Mouse (Mus musculus) limb, embryonic 14.5 days (tissue): ENCODE measurements around the gene Slc39a2. TPM values are rescaled to one million over a fixed set of nuclear protein-coding genes. Genes with fewer than 3 reads are reported as not detected.

Experiments
- ATAC-seq: fragments of 200-750 bp; cut with Nextera tagmentation; 2 replicates; pipeline ENCODE4 v1.8.0; 2017; ENCODE audit warnings: low read depth, moderate number of reproducible peaks, moderate TSS enrichment; ENCODE audit not compliant: low FRiP score
- DNase-seq: peaks from one replicate; pipeline ENCODE4 v3.0.0-alpha.2; 2015; ENCODE audit warnings: low spot score
- H3K27ac ChIP-seq: fragments of 300-500 bp; sonication (generic); replicated peaks from 2 replicates; pipeline ENCODE4 v1.5.1; 2014; ENCODE audit warnings: low read depth, mild to moderate bottlenecking, low read length, moderate library complexity, mixed read lengths
- H3K27me3 ChIP-seq: fragments of 300-500 bp; sonication (generic); 2 replicates; pipeline ENCODE4 v1.6.1; 2014; ENCODE audit warnings: low read length, mixed read lengths; ENCODE audit not compliant: control insufficient read depth, insufficient read depth
- H3K36me3 ChIP-seq: fragments of 300-500 bp; sonication (generic); 2 replicates; pipeline ENCODE4 v1.6.1; 2014; ENCODE audit warnings: mild to moderate bottlenecking, low read length, moderate library complexity, mixed read lengths; ENCODE audit not compliant: control insufficient read depth, insufficient read depth
- H3K4me1 ChIP-seq: fragments of 300-500 bp; sonication (generic); 2 replicates; pipeline ENCODE4 v1.6.1; 2014; ENCODE audit warnings: antibody characterized with exemption, low read length, mixed read lengths; ENCODE audit not compliant: control insufficient read depth, insufficient read depth
- H3K4me2 ChIP-seq: fragments of 300-500 bp; sonication (generic); replicated peaks from 2 replicates; pipeline ENCODE4 v1.6.1; 2014; ENCODE audit warnings: low read depth, mild to moderate bottlenecking, low read length, moderate library complexity; ENCODE audit not compliant: severe bottlenecking
- H3K4me3 ChIP-seq: fragments of 300-500 bp; sonication (generic); replicated peaks from 2 replicates; pipeline ENCODE4 v1.5.1; 2014; ENCODE audit warnings: low read length
- H3K9ac ChIP-seq: fragments of 300-500 bp; sonication (generic); 2 replicates; pipeline ENCODE4 v1.6.1; 2014; ENCODE audit warnings: mild to moderate bottlenecking, low read depth, low read length, moderate library complexity; ENCODE audit not compliant: severe bottlenecking
- H3K9me3 ChIP-seq: fragments of 300-500 bp; sonication (generic); 2 replicates; pipeline ENCODE4 v1.6.1; 2016; ENCODE audit warnings: low read length; ENCODE audit not compliant: control insufficient read depth
- POLR2A ChIP-seq: fragments of 200-500 bp; IDR thresholded peaks from 2 replicates; pipeline ENCODE4 v1.8.0; 2012; ENCODE audit warnings: inconsistent platforms, mild to moderate bottlenecking, moderate library complexity, borderline replicate concordance; ENCODE audit not compliant: insufficient read depth, insufficient read length; ENCODE audit errors: extremely low read depth
- WGBS: fragments of 180-500 bp; shearing (Covaris S2); extraction: QIAGEN DNeasy Blood & Tissue Kit; methylation state at CpG from one replicate; pipeline ENCODE4 v1.1.7; 2014; 5-methylcytosine and 5-hydroxymethylcytosine counted together
- polyA plus RNA-seq, 2 experiments: library from polyadenylated mRNA; depleted of rRNA in 1 of 2; stranded (reverse) in 1 of 2; unstranded in 1 of 2; fragments of >200 nt; fragmentation: Nextera tagmentation in 1 of 2; extraction: Ambion mirVana in 1 of 2; gene quantifications; 2 replicates each; pipeline versions ENCODE4 v1.2.1 to v1.2.3; 2012 to 2014

The Slc39a2 gene
- polyA plus RNA-seq, 2 experiments = 1.5 to 3.6 TPM

DNA sequence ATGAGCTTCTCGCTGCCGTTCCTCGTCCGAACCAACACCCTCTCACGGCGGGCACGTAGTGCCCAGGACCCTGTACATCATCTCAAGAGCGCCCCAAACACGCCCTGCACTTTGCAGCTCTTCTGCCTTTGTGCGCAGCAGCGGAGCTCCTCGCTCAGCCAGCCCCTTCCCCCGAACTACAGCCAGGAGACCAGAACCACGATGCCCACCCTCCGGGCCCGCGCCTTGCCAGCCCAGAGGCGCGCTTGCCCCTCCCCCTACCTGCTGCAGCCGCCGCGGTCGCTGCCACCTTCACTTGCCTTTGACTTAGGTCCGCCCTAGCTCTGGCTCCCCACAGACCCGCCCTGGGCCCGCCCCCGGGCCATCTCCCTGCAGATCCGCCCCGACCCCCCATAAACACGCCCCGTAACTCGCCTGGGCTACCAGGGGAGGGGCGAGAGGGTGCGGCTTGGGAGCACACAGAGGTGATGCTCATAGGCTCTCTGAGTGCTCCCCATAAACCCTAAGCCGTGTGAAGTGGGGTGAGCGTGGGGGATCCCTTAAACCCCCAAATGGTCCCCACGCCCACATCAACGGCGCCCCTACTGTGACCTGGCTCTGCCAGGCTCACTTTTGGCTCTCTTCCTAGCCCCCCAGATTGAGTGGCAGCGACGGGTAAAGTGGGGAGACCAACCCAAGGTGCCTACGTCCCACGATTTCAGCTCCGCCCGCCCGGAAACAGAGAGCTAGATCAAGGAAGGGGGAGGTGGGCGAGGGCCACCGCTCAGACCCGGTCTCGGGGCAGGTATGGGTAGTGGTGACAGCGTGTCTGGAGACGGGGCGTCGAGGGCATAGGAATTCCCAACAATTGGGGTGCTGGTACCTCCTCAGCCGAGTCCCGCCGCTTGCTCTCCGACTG lies 20.6 kb downstream of the Slc39a2 start:
- peaks cover 5% of the 10 kb centered on the region; the same call in 1 of the 2 replicates for H3K36me3 ChIP-seq
- H3K9ac ChIP-seq = peak overlapping the region; percentile 64
- peaks cover 18% of the 10 kb centered on the region for H3K4me1 ChIP-seq
- peak; percentile 66 for ATAC-seq
- no peaks in the 10 kb centered on the region for H3K9me3 ChIP-seq
- peak overlapping the region; percentile 60 for H3K4me3 ChIP-seq
- WGBS = under 1% methylated on average over 53 of the region's 58 CpGs
- peak; percentile 56 for DNase-seq
- H3K4me2 ChIP-seq = peak overlapping the region; percentile 97
- 0 out of 2 replicates have a peak, but pooled peaks have one; percentile 20 for TF ChIP-seq POLR2A
- no peaks in the 10 kb centered on the region for H3K27me3 ChIP-seq
- H3K27ac ChIP-seq = peak overlapping the region; percentile 77

DNA sequence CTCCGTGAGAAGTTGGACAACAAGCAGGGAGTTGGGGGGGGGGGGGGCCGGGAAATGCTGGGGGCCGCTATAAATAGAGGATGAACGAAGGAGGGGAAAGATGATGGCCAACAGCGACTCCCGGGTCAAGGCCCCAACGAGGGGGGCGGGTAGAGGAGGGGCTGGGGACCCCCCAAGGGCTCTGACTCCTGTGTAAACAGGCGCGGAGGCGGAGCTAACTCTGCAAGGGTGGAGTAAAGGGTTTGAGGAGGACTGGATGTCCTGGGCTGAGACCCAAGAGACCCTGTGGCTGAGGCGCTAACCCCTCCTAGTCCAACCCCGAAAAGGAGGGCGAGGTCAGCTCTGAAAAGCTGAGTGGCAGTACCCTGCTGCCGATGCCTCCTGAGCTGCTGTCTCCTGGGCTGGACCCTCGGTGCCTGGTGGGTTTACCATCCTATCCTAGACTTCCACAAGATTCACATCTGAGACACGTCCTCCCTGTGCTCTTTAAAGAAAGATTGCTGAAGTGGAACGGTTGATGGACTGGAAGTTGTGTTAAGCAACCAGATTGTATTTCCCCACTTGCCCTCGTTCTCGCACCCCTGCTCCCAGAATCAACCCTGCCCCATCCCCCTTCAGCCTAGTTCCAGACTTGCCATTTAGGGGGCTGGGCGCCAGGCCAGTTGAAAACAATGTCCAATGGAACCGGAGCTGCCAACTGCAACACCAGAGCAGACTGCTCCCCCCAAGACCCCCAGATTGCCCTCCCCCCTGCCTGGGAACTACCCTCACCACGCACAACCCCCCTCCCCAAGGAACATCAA lies 21.5 kb downstream of the Slc39a2 start, which contains the start of gene Ndrg2:
Ndrg2 (minus strand) TSS at position 199 of the 803 bp plus-strand sequence.
- Histone ChIP-seq H3K27ac (peak within 1 kb of the TSS; percentile 78), H3K4me1 (peaks cover 18% of the 10 kb centered on the region), H3K36me3 (peaks cover 5% of the 10 kb centered on the region; the same call in 1 of the 2 replicates), H3K9me3 (no peaks in the 10 kb centered on the region), H3K27me3 (no peaks in the 10 kb centered on the region), H3K4me2 (peak within 1 kb of the TSS; percentile 97), H3K9ac (peak within 1 kb of the TSS; percentile 64), H3K4me3 (peak within 1 kb of the TSS; percentile 60)
- ATAC-seq (peak; percentile 78), DNase-seq (peak; percentile 71)
- no peak for TF ChIP-seq POLR2A
- WGBS = 1% methylated on average over 19 of the region's 23 CpGs

DNA sequence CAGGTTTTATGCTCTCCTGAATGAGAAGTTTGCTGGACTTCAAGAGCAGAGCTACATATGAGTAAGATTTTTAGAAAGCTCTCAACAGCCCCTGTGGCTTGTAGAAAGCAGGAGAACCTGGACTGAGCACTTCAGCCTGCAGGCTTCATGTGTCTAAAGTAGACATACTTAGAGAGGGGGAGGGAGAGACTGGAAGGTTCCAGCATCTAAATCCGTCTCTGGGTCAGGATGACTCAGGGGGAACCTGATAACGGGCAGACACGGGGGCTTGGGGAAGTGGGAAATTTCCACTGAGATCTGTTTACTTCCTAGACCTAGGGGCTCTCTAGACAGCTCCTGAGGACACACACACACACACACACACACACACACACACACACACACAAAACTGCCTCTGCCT lies 22.3 kb downstream of the Slc39a2 start:
- ATAC-seq (no peak), DNase-seq (no peak)
- WGBS = 28% methylated on average over 3 of the region's 3 CpGs
- H3K27ac ChIP-seq = peak overlapping the region; percentile 78
- no peak overlapping the region for H3K4me3 ChIP-seq
- H3K9ac ChIP-seq = no peak overlapping the region
- H3K36me3 ChIP-seq = peaks cover under 1% of the 10 kb centered on the region; the same call in 1 of the 2 replicates
- no peak for TF ChIP-seq POLR2A
- H3K4me1 ChIP-seq = peaks cover 18% of the 10 kb centered on the region
- H3K27me3 ChIP-seq = no peaks in the 10 kb centered on the region
- peak overlapping the region; percentile 97; the same call in 1 of the 2 replicates for H3K4me2 ChIP-seq
- H3K9me3 ChIP-seq = no peaks in the 10 kb centered on the region

DNA sequence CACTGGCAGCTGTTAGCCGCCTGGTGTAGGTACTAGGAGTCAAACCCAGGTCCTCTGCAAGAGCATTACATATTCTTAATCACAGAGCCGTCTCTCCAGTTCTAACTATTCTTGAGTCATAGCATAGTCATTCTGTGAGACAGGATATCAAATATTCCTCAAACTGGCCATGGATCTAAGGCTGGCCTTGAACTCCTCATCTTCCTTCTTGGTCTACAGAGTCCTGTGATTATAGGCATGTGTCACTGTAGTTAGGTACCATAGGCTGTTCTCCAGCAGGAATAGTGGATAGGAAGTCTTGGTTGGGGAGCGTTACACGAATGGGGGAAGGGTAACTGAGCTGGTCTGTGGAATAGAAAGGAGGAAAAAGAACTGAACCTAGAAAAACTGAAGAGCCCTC lies 23.9 kb downstream of the Slc39a2 start:
- no peak overlapping the region for H3K9ac ChIP-seq
- H3K4me1 ChIP-seq = peaks cover 18% of the 10 kb centered on the region
- H3K36me3 ChIP-seq = no peaks in the 10 kb centered on the region
- TF ChIP-seq POLR2A = no peak
- 89% methylated on average over 4 of the region's 4 CpGs for WGBS
- no peak for ATAC-seq
- no peaks in the 10 kb centered on the region for H3K27me3 ChIP-seq
- H3K9me3 ChIP-seq = no peaks in the 10 kb centered on the region
- H3K4me3 ChIP-seq = no peak overlapping the region
- no peak overlapping the region for H3K4me2 ChIP-seq
- DNase-seq = no peak
- no peak overlapping the region for H3K27ac ChIP-seq

DNA sequence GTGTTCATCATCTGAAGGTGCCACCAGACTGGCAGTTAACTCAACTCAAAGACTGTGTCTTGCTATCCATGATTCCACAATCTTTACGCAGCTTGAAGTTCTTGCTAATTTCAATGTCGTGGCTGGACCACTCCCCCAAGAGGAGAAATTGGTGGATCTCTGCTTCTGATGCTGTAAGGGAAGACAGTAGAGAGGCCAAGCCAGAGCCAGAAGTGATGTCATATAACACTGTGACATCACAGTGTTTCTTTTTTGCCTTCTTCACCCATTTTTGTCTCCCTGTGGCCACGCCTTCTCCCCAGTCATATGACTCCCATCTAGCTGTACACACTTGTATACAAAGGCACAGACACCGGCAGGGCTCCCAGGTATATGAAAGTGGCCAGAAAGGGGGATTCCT lies 25.4 kb downstream of the Slc39a2 start, which contains the start of gene Tppp2:
Tppp2 (plus strand) TSS at position 301 of the 400 bp plus-strand sequence.
- no peak for ATAC-seq
- peaks cover 16% of the 10 kb centered on the region; the same call in 1 of the 2 replicates for H3K4me1 ChIP-seq

More for the DNA sequence above, 25.4 kb downstream of the Slc39a2 start, which contains the start of gene Tppp2:
- H3K4me2 ChIP-seq = no peak within 1 kb of the TSS
- no peak within 1 kb of the TSS for H3K9ac ChIP-seq
- no peak within 1 kb of the TSS for H3K27ac ChIP-seq
- no peaks in the 10 kb centered on the region for H3K9me3 ChIP-seq
- 83% methylated on average over 4 of the region's 4 CpGs for WGBS
- H3K4me3 ChIP-seq = no peak within 1 kb of the TSS
- no peaks in the 10 kb centered on the region for H3K27me3 ChIP-seq
- DNase-seq = no peak
- TF ChIP-seq POLR2A = no peak
- H3K36me3 ChIP-seq = no peaks in the 10 kb centered on the region
